Mouse (Mus musculus) stomach, embryonic 16.5 days (tissue): ENCODE results near the gene Cldn20. TPM values are rescaled to one million over a fixed set of nuclear protein-coding genes. Genes with fewer than 3 reads are reported as not detected.

Experiments
- ATAC-seq: fragments of 200-750 bp; cut with Nextera tagmentation; 2 replicates; pipeline ENCODE4 v1.8.0; 2017; ENCODE audit warnings: moderate number of reproducible peaks, moderate TSS enrichment; ENCODE audit not compliant: insufficient read depth, low FRiP score
- H3K27ac ChIP-seq: fragments of 300-500 bp; sonication (generic); 2 replicates; pipeline ENCODE4 v1.5.1; 2014; ENCODE audit warnings: low read length
- H3K27me3 ChIP-seq: fragments of 300-500 bp; sonication (generic); 2 replicates; pipeline ENCODE4 v1.6.1; 2014; ENCODE audit warnings: low read length, control low read depth, mixed read lengths; ENCODE audit not compliant: control insufficient read depth, insufficient read depth
- H3K36me3 ChIP-seq: fragments of 300-500 bp; sonication (generic); 2 replicates; pipeline ENCODE4 v1.6.1; 2014; ENCODE audit warnings: low read length; ENCODE audit not compliant: control insufficient read depth, insufficient read depth
- H3K4me1 ChIP-seq: fragments of 300-500 bp; sonication (generic); 2 replicates; pipeline ENCODE4 v1.6.1; 2014; ENCODE audit warnings: low read length, control low read depth, mixed read lengths; ENCODE audit not compliant: control insufficient read depth, insufficient read depth
- H3K4me2 ChIP-seq: fragments of 300-500 bp; sonication (generic); 2 replicates; pipeline ENCODE4 v1.6.1; 2014; ENCODE audit warnings: low read depth, low read length, mixed read lengths
- H3K4me3 ChIP-seq: fragments of 300-500 bp; sonication (generic); replicated peaks from 2 replicates; pipeline ENCODE4 v1.5.1; 2014; ENCODE audit warnings: mild to moderate bottlenecking, low read length
- H3K9ac ChIP-seq: fragments of 300-500 bp; sonication (generic); 2 replicates; pipeline ENCODE4 v1.6.1; 2014; ENCODE audit warnings: low read length
- H3K9me3 ChIP-seq: fragments of 300-500 bp; sonication (generic); replicated peaks from 2 replicates; pipeline ENCODE4 v1.6.1; 2016; ENCODE audit warnings: low read length, control low read depth; ENCODE audit not compliant: control insufficient read depth
- WGBS: fragments of 180-500 bp; shearing (Covaris S2); extraction: QIAGEN DNeasy Blood & Tissue Kit; methylation state at CpG from one replicate; pipeline ENCODE4 v1.1.7; 2014; 5-methylcytosine and 5-hydroxymethylcytosine counted together
- polyA plus RNA-seq: library from polyadenylated mRNA; unstranded; fragments of >200 nt; fragmentation: Nextera tagmentation; extraction: Ambion mirVana; gene quantifications from 2 replicates; pipeline ENCODE4 v1.2.1, GENCODE M21; 2015

Cldn20 gene
- polyA plus RNA-seq, 1 experiment from 2014 or later: not detected

DNA sequence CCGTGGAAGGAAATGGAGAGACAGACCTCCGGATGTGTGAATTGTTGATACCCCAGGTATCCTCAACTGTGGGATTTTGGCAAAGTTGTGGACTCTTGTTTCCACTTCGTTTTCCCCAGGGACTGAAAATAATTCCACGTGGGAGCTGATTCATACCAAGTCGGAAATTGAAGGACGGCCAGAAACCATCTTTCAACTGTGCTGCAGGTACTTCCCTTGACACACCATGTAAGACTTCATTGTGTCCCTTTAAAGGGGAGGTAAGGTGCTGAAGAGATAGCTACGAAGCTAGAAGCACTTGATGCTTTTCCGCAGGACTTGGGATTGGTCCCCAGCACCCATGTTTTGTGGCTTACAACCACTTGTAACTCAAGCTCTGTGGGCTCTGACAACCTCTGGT, 16.5 kb upstream of the Cldn20 start:
- Histone ChIP-seq H3K4me3 (no peak overlapping the region), H3K27me3 (no peaks in the 10 kb centered on the region), H3K9ac (no peak overlapping the region), H3K9me3 (no peaks in the 10 kb centered on the region), H3K4me1 (no peaks in the 10 kb centered on the region), H3K4me2 (no peak overlapping the region), H3K36me3 (peaks cover 6% of the 10 kb centered on the region; the same call in 1 of the 2 replicates), H3K27ac (no peak overlapping the region)
- ATAC-seq: no peak
- 93% methylated on average over 8 of the region's 8 CpGs for WGBS

DNA sequence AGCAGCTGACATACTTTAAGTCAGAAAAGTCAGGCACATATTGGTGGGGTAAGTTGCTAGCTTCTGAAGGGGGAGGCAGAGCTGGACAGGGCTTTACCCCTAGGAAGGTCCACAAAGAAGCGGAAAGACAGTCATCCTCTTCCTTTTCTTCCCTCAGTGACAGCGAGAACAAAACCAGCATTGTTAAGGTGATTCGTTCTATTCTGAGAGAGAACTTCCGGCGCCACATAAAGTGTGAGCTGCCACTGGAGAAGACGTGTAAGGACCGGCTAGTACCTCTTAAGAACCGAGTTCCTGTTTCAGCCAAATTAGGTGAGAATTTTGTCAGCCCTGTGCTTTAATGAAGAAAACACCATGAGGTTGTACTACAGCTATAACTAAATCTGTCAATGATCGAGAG, 15.9 kb upstream of the Cldn20 start:
- Histone ChIP-seq H3K9me3 (no peaks in the 10 kb centered on the region), H3K36me3 (peaks cover 6% of the 10 kb centered on the region; the same call in 1 of the 2 replicates), H3K27ac (no peak overlapping the region), H3K27me3 (no peaks in the 10 kb centered on the region), H3K4me1 (no peaks in the 10 kb centered on the region), H3K4me2 (no peak overlapping the region), H3K4me3 (no peak overlapping the region), H3K9ac (no peak overlapping the region)
- ATAC-seq: no peak
- 84% methylated on average over 9 of the region's 9 CpGs for WGBS

DNA sequence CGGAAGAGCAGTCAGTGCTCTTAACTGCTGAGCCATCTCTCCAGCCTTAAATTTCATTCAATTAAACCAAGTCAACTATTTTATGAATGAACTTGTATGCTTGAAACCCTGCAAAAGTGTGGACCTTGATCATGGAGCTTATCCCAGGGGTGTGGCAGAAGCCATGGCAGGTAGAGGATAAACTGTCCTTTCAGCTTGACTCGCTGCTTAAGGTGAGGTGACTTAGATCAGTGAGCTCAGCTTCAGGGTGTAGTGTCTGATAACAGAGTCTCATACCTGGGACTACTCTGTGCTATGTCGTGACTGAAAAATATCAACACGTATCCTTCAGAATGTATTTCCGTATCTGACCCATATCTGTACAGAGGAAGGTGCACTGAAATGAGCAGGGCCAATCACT, 12.0 kb upstream of the Cldn20 start:
- Histone ChIP-seq H3K4me2 (no peak overlapping the region), H3K27ac (no peak overlapping the region), H3K36me3 (peaks cover 6% of the 10 kb centered on the region; the same call in 1 of the 2 replicates), H3K9me3 (no peaks in the 10 kb centered on the region), H3K9ac (no peak overlapping the region), H3K27me3 (no peaks in the 10 kb centered on the region), H3K4me1 (no peaks in the 10 kb centered on the region), H3K4me3 (no peak overlapping the region)
- no peak for ATAC-seq
- WGBS: 86% methylated on average over 5 of the region's 5 CpGs

DNA sequence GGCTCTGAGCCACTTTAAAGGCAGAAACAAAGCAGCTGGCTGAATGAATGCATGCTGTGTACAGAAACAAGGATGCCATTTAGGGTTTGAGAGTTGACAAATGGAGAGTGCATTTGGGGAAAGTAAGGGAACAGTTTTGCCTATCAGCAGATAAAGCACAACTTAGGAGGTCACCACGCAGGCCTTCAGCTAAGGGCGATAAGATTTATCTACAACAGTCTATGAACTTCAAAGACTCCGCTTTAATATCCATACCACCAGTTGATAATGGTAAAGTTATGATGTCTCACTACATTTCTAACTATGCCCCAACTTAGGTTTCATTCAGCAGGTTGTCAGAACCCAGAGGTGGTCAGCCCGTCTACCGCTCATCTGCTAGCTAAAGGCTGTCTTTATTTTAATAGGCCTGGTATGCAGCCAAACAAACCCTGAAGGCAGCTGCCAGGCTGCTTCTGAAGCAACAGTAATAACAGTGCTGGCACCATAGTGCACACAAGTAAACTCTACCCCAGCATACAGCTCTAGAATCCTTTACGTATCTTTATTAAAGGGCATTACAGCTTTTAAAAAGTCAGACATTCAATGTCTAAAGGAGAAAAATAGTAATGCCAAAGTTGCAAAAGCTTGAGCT, 4.4 kb upstream of the Cldn20 start:
- no peak overlapping the region for H3K27ac ChIP-seq
- H3K4me2 ChIP-seq: no peak overlapping the region
- no peaks in the 10 kb centered on the region for H3K27me3 ChIP-seq
- H3K4me1 ChIP-seq: no peaks in the 10 kb centered on the region
- WGBS: 72% methylated on average over 6 of the region's 6 CpGs
- no peak for ATAC-seq
- no peaks in the 10 kb centered on the region for H3K36me3 ChIP-seq
- no peak overlapping the region for H3K9ac ChIP-seq
- no peak overlapping the region for H3K4me3 ChIP-seq
- no peaks in the 10 kb centered on the region for H3K9me3 ChIP-seq

DNA sequence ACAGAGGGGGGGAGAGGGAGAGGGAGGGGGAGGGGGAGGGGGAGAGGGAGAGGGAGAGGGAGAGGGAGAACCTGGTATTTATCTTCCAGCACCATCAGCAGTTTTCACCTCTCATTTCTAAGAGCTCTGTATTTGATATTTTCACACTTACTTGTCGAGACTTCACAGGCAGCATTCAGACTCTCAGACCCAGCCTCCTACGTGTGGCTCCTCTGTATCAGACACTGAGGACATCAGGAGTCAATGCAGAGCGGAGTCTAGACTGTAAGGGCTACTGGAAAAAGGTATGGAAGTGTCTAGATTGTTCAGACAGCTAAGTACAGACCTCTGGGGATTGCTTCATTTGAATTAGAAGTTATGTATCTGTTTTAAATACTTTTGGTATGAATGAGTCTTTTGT, 2.8 kb upstream of the Cldn20 start:
- Histone ChIP-seq H3K36me3 (no peaks in the 10 kb centered on the region), H3K4me1 (no peaks in the 10 kb centered on the region), H3K4me2 (no peak overlapping the region), H3K4me3 (no peak overlapping the region), H3K9me3 (no peaks in the 10 kb centered on the region), H3K27me3 (no peaks in the 10 kb centered on the region), H3K27ac (no peak overlapping the region), H3K9ac (no peak overlapping the region)
- WGBS: 48% methylated on average over 3 of the region's 3 CpGs
- ATAC-seq: no peak

DNA sequence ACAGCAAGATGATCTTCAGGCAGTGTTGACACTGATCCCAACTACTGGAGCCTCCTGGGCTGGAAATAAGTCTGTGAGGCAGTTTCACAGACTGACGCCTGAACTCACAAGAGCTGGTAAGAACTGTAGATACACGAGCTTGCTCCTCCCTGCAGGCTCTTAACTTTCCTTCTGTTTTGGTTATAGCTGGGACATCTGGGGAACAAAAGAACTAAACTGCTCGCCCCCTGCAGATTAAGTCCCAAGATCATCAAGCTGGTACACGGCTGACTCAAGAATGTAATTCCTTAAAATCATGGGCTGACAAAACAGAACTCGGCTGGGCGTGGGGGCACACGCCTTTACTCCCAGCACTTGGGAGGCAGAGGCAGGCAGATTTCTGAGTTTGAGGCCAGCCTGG, 1.8 kb upstream of the Cldn20 start:
- 75% methylated on average over 7 of the region's 7 CpGs for WGBS
- H3K36me3 ChIP-seq: no peaks in the 10 kb centered on the region
- no peak overlapping the region for H3K4me3 ChIP-seq
- H3K9me3 ChIP-seq: no peaks in the 10 kb centered on the region
- H3K9ac ChIP-seq: no peak overlapping the region
- ATAC-seq: no peak
- no peak overlapping the region for H3K4me2 ChIP-seq
- no peaks in the 10 kb centered on the region for H3K4me1 ChIP-seq
- no peak overlapping the region for H3K27ac ChIP-seq
- H3K27me3 ChIP-seq: no peaks in the 10 kb centered on the region

DNA sequence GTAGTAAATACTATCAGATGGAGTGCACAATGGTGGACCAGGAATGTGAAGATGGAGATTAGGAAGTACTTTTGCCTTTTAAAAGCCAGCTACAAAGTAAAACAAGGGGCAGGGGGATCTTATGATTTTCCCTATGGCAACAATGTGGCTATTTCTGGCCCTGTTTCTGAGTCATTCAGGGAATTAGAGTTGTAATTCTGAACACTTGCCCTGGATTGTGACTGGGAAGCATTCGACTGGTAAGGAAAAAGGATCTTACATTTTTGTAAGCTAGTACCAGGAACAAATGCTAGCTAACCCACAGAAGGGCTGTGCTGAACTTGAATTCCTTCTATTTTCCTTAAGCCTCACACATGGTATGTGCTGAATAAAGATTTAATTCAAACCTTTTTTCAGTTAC, 713 bp upstream of the Cldn20 start:
- Histone ChIP-seq H3K9ac (no peak overlapping the region), H3K36me3 (no peaks in the 10 kb centered on the region), H3K27me3 (no peaks in the 10 kb centered on the region), H3K27ac (no peak overlapping the region), H3K9me3 (no peaks in the 10 kb centered on the region), H3K4me3 (no peak overlapping the region), H3K4me2 (no peak overlapping the region), H3K4me1 (no peaks in the 10 kb centered on the region)
- 85% methylated on average over 1 of the region's 1 CpGs for WGBS
- no peak for ATAC-seq

DNA sequence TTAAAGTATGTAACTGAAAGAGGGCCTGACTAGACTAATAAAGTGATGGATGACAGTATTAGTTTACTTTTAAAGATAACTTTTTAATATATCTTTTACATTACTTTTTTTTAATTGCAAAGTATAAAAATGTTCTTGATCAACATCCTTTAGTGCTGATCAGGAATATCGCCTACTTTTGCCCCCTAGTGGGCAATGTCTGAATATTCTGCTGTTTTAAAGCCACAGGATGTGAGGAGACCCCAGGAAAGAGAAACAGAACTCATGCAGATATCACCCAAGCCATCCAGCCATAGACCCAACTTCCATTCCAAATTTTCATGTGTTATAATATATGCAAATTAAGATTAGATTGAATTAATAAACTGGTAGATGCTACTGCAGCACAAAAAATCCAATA, 1.1 kb downstream of the Cldn20 start:
- H3K36me3 ChIP-seq: 0 out of 2 replicates have a peak, but pooled peaks cover 2% of the 10 kb centered on the region
- no peaks in the 10 kb centered on the region for H3K4me1 ChIP-seq
- WGBS: 41% methylated on average over 1 of the region's 1 CpGs
- no peaks in the 10 kb centered on the region for H3K27me3 ChIP-seq
- H3K9ac ChIP-seq: no peak overlapping the region
- no peak for ATAC-seq
- H3K9me3 ChIP-seq: no peaks in the 10 kb centered on the region
- H3K4me3 ChIP-seq: no peak overlapping the region
- no peak overlapping the region for H3K4me2 ChIP-seq
- H3K27ac ChIP-seq: no peak overlapping the region

DNA sequence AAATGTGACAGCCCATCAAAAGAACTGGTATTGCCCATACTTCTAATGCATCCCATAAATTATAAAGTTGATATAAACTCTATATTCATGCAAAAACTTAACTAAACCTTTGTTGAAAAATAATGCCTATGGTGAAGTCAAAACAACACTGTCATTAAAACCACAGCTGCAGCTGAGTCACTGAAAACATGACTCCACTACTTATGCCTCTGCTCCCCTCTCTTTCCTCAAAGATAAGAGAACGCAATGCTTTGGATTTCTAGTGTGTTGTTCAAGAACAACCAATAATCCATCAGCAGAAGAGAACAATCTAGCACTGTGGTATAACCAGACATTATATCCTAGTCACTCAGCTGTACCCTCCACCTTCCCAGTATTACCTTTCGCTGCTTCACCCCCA, 8.0 kb downstream of the Cldn20 start:
- Histone ChIP-seq H3K36me3 (peaks cover 8% of the 10 kb centered on the region; the same call in 1 of the 2 replicates), H3K4me2 (no peak overlapping the region), H3K4me3 (no peak overlapping the region), H3K4me1 (no peaks in the 10 kb centered on the region), H3K9ac (no peak overlapping the region), H3K27me3 (no peaks in the 10 kb centered on the region), H3K9me3 (no peaks in the 10 kb centered on the region), H3K27ac (no peak overlapping the region)
- WGBS: 82% methylated on average over 2 of the region's 2 CpGs
- no peak for ATAC-seq
